Comparison of ENCODE assay signal across 9 mouse cellular contexts in the genomic region with DNA sequence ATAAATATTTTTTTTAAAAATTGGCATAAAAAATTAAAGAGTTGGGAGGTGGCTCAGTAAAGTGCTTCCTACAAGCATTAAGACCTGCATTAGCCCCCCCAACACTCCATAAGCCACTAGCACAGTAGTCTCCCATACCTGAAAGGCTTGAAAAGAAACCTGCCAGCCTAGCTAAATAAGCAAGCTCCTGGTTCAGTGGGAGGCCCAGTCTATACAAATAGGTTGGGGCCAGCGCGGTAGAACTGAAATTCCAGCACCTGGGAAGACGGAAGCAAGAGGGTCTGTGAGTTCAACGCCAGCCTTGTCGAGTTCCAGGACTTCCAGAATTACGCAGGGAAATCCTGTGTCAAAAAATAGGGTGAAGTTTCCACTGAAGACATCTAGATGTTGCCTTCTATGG. TPM values are rescaled to one million over a fixed set of nuclear protein-coding genes. Genes with fewer than 3 reads are reported as not detected.
DNase-seq lines count a peak whose midpoint lies in the region; ATAC-seq and TF ChIP-seq lines count a peak whose summit lies in the region.
"Had no signal": no experiment of that assay in that cellular context is flagged by ENCODE, and none has a peak within 500 bp of the region (broad histone marks: within the 10 kb centered on the region; RNA-seq: fewer than 3 reads in every experiment).

No protein-coding gene starts in this region.

- no peak overlapping the region for H3K9ac ChIP-seq in heart, postnatal 0 days (replicated peaks; ENCODE audit: low read depth, low read length)
- no peak overlapping the region for H3K9ac ChIP-seq in heart, adult 2 months (ENCODE audit: low read depth, low read length)
- no peak overlapping the region for H3K9ac ChIP-seq in hindbrain, embryonic 16.5 days (ENCODE audit: low read depth, low read length)
- no peak overlapping the region for H3K9ac ChIP-seq in midbrain, postnatal 0 days (replicated peaks; ENCODE audit: low read length, poor library complexity, severe bottlenecking)

- H3K79me2 ChIP-seq in heart, adult 2 months (replicated peaks; ENCODE audit: control insufficient read depth, insufficient read depth, low read length): peaks cover 7% of the 10 kb centered on the region

- intact Hi-C loops in heart, adult 2 months (cut with DNase I): no loop called here

- TF ChIP-seq CTCF in heart, postnatal 0 days (IDR thresholded peaks at IDR 0.05; ENCODE audit: low read depth): no peak
- TF ChIP-seq CTCF in heart, adult 2 months (IDR thresholded peaks at IDR 0.05): no peak
- TF ChIP-seq CTCF in bone marrow, adult 2 months (IDR thresholded peaks at IDR 0.05; ENCODE audit: control insufficient read depth, insufficient read depth, low read length): no peak
- no peak for TF ChIP-seq CTCF in midbrain, postnatal 0 days (IDR thresholded peaks at IDR 0.05)

- TF ChIP-seq POLR2A in heart, adult 2 months (IDR thresholded peaks at IDR 0.05; ENCODE audit: insufficient read depth, low read depth, low read length): no peak
- no peak for TF ChIP-seq POLR2A in bone marrow, adult 2 months (IDR thresholded peaks at IDR 0.05; ENCODE audit: borderline replicate concordance, control insufficient read depth, low read depth, low read length)

- peak overlapping the region; percentile 72; the same call in 1 of the 2 replicates for H3K4me2 ChIP-seq in heart, postnatal 0 days (ENCODE audit: low read depth, low read length)
- H3K4me2 ChIP-seq in hindbrain, embryonic 16.5 days (ENCODE audit: low read length): peak overlapping the region; percentile 82
- peak overlapping the region; percentile 63; the same call in 1 of the 2 replicates for H3K4me2 ChIP-seq in midbrain, postnatal 0 days (ENCODE audit: low read depth, low read length, poor library complexity, severe bottlenecking)

- H3K27me3 ChIP-seq in heart, postnatal 0 days (ENCODE audit: control insufficient read depth, insufficient read depth, low read length): no peaks in the 10 kb centered on the region
- H3K27me3 ChIP-seq in heart, adult 2 months (ENCODE audit: control insufficient read depth, insufficient read depth, low read length): no peaks in the 10 kb centered on the region
- H3K27me3 ChIP-seq in hindbrain, embryonic 16.5 days (replicated peaks; ENCODE audit: control insufficient read depth, insufficient read depth, low read length): no peaks in the 10 kb centered on the region
- no peaks in the 10 kb centered on the region for H3K27me3 ChIP-seq in midbrain, postnatal 0 days (ENCODE audit: insufficient read depth, low read length)

- peaks cover 22% of the 10 kb centered on the region for H3K4me1 ChIP-seq in heart, postnatal 0 days (ENCODE audit: control insufficient read depth, insufficient read depth)
- peaks cover 5% of the 10 kb centered on the region for H3K4me1 ChIP-seq in heart, adult 2 months (ENCODE audit: control insufficient read depth, insufficient read depth, low read length)
- H3K4me1 ChIP-seq in bone marrow, adult 2 months (ENCODE audit: control insufficient read depth, insufficient read depth, low read length): peaks cover 1% of the 10 kb centered on the region; the same call in 1 of the 2 replicates
- H3K4me1 ChIP-seq in hindbrain, embryonic 16.5 days (ENCODE audit: control insufficient read depth, insufficient read depth, low read depth, low read length): peaks cover 13% of the 10 kb centered on the region
- H3K4me1 ChIP-seq in midbrain, postnatal 0 days (ENCODE audit: insufficient read depth, low read length): peaks cover 12% of the 10 kb centered on the region

- no peak overlapping the region for H3K4me3 ChIP-seq in heart, postnatal 0 days (ENCODE audit: low read depth, low read length)
- no peak overlapping the region for H3K4me3 ChIP-seq in heart, adult 2 months
- no peak overlapping the region for H3K4me3 ChIP-seq in bone marrow, adult 2 months (replicated peaks; ENCODE audit: control insufficient read depth, low read depth, low read length)
- no peak overlapping the region; the same call in 1 of the 2 replicates for H3K4me3 ChIP-seq in hindbrain, embryonic 16.5 days (ENCODE audit: low read length)
- no peak overlapping the region for H3K4me3 ChIP-seq in midbrain, postnatal 0 days (ENCODE audit: low read depth, low read length)

- H3K9me3 ChIP-seq in heart, postnatal 0 days (replicated peaks; ENCODE audit: control insufficient read depth, low read length): no peaks in the 10 kb centered on the region
- H3K9me3 ChIP-seq in hindbrain, embryonic 16.5 days (ENCODE audit: control insufficient read depth, low read length): no peaks in the 10 kb centered on the region
- no peaks in the 10 kb centered on the region for H3K9me3 ChIP-seq in midbrain, postnatal 0 days (ENCODE audit: low read length)

- no peak for TF ChIP-seq EP300 in heart, postnatal 0 days (IDR thresholded peaks at IDR 0.05; ENCODE audit: low read depth)
- TF ChIP-seq EP300 in heart, adult 2 months (IDR thresholded peaks at IDR 0.05; ENCODE audit: insufficient read depth, low read depth, low read length): no peak

- peak overlapping the region; percentile 99 for H3K27ac ChIP-seq in heart, postnatal 0 days (ENCODE audit: low read depth)
- no peak overlapping the region; the same call in 1 of the 2 replicates for H3K27ac ChIP-seq in heart, adult 2 months
- peak overlapping the region; percentile 63; the same call in 1 of the 2 replicates for H3K27ac ChIP-seq in bone marrow, adult 2 months (ENCODE audit: control insufficient read depth, insufficient read depth, low read depth, low read length, poor library complexity)
- H3K27ac ChIP-seq in hindbrain, embryonic 16.5 days (ENCODE audit: low read depth, low read length): peak overlapping the region; percentile 100
- H3K27ac ChIP-seq in midbrain, postnatal 0 days (ENCODE audit: low read depth, low read length): no peak overlapping the region

- 94% methylated on average over 6 of the region's 6 CpGs for WGBS in heart, postnatal 0 days
- 93% methylated on average over 6 of the region's 6 CpGs for WGBS in heart, adult 2 months
- 92% methylated on average over 6 of the region's 6 CpGs for WGBS in bone marrow, adult 2 months
- WGBS in hindbrain, embryonic 16.5 days: 96% methylated on average over 6 of the region's 6 CpGs
- WGBS in midbrain, postnatal 0 days: 91% methylated on average over 6 of the region's 6 CpGs

- ATAC-seq in heart, postnatal 0 days (ENCODE audit: insufficient read depth, low read depth): no peak
- no peak for ATAC-seq in hindbrain, embryonic 16.5 days
- ATAC-seq in midbrain, postnatal 0 days (ENCODE audit: low FRiP score): no peak

- H3K36me3 ChIP-seq in heart, postnatal 0 days (replicated peaks; ENCODE audit: control insufficient read depth, insufficient read depth, low read length): no peaks in the 10 kb centered on the region
- H3K36me3 ChIP-seq in heart, adult 2 months (ENCODE audit: control insufficient read depth, insufficient read depth, low read length): peaks cover 13% of the 10 kb centered on the region
- no peaks in the 10 kb centered on the region for H3K36me3 ChIP-seq in hindbrain, embryonic 16.5 days (ENCODE audit: control insufficient read depth, insufficient read depth, low read length)
- H3K36me3 ChIP-seq in midbrain, postnatal 0 days (ENCODE audit: insufficient read depth, low read length): no peaks in the 10 kb centered on the region

- no peak for DNase-seq in heart, postnatal 0 days (ENCODE audit: low spot score)
- DNase-seq in heart, adult 2 months: no peak
- DNase-seq in midbrain, postnatal 0 days (ENCODE audit: low spot score): no peak
- no peak for DNase-seq in thymus, postnatal 4 days
- no peak for DNase-seq in spleen, postnatal 10 days (ENCODE audit: low spot score in 2 of 2)
- DNase-seq in adrenal gland, postnatal 14 days: no peak
- DNase-seq: adrenal gland, postnatal 25 days had no signal

RNA-seq across cellular contexts. Expression of a gene that starts 5.0 kb away (rescaled TPM):
- total RNA-seq in heart, postnatal 0 days (2014; rRNA removed; ENCODE audit: low replicate concordance): 165 and 174 TPM in 2 replicates
- polyA plus RNA-seq in heart, postnatal 0 days (2015; fragmentation: Nextera tagmentation; extraction: Ambion mirVana): 84.4 and 91.1 TPM in 2 replicates
- 10 to 100 TPM; 46.0 to 50.6 TPM for total RNA-seq in heart, adult 2 months (2021)
- 179 and 212 TPM in 2 replicates for polyA plus RNA-seq in heart, adult 2 months (2012; rRNA removed)
- polyA plus RNA-seq in bone marrow, adult 2 months (2011; ENCODE audit: insufficient read depth, insufficient read length, low replicate concordance, missing spikeins): 35.8 and 43.7 TPM in 2 replicates
- 75.8 and 86.0 TPM in 2 replicates for polyA plus RNA-seq in hindbrain, embryonic 16.5 days (2015; fragmentation: Nextera tagmentation; extraction: Ambion mirVana)
- 85.1 and 87.8 TPM in 2 replicates for total RNA-seq in midbrain, postnatal 0 days (2014; rRNA removed)
- 60.5 and 65.8 TPM in 2 replicates for polyA plus RNA-seq in midbrain, postnatal 0 days (2015; fragmentation: Nextera tagmentation; extraction: Ambion mirVana)
- total RNA-seq in adrenal gland, postnatal 14 days (2021): 58.8 and 74.3 TPM in 2 replicates

RNA-seq across cellular contexts. Expression of a gene that starts 28.2 kb away (rescaled TPM):
- total RNA-seq in heart, postnatal 0 days (2014; rRNA removed; ENCODE audit: low replicate concordance): 0.04 TPM in 2 replicates
- polyA plus RNA-seq in heart, postnatal 0 days (2015; fragmentation: Nextera tagmentation; extraction: Ambion mirVana): 0.05 and 0.10 TPM in 2 replicates
- total RNA-seq in heart, adult 2 months (2021): under 1 TPM; 0.05 TPM
- 0.09 and 0.12 TPM in 2 replicates for polyA plus RNA-seq in heart, adult 2 months (2012; rRNA removed)
- 1.4 and 2.9 TPM in 2 replicates for polyA plus RNA-seq in bone marrow, adult 2 months (2011; ENCODE audit: insufficient read depth, insufficient read length, low replicate concordance, missing spikeins)
- 24.0 and 28.6 TPM in 2 replicates for polyA plus RNA-seq in hindbrain, embryonic 16.5 days (2015; fragmentation: Nextera tagmentation; extraction: Ambion mirVana)
- 131 and 140 TPM in 2 replicates for total RNA-seq in midbrain, postnatal 0 days (2014; rRNA removed)
- polyA plus RNA-seq in midbrain, postnatal 0 days (2015; fragmentation: Nextera tagmentation; extraction: Ambion mirVana): 34.6 and 37.1 TPM in 2 replicates
- 7.2 and 7.3 TPM in 2 replicates for total RNA-seq in adrenal gland, postnatal 14 days (2021)

Comparison
In these comparisons a context has a peak if more than half of its experiments do, and no peak if none do; other contexts are left out.
1. H3K27ac ChIP-seq: peak in heart, postnatal 0 days (single experiment), bone marrow, adult 2 months (single experiment) and hindbrain, embryonic 16.5 days (single experiment); none in heart, adult 2 months (single experiment) and midbrain, postnatal 0 days (single experiment).
2. Peak in every context shown above with its lines, with median percentiles within 50 percentile points of each other: H3K4me2 ChIP-seq.